Mouse (Mus musculus): ENCODE results near the gene Tox2.

- TF ChIP-seq TAL1 (IDR thresholded peaks at IDR 0.05; ENCODE audit: low read length) (no peak), GATA1 (IDR thresholded peaks at IDR 0.05; ENCODE audit: low read length) (no peak)
Measured at GRCm38 (mm10) chr2:163205262-163205647, 2.3 kb downstream of the Tox2 start.

Measured in erythroblast, embryonic 14.5 days (primary cell).